Mouse (Mus musculus): Measurements from ENCODE around the gene Map3k9.

The Map3k9 gene

DNA sequence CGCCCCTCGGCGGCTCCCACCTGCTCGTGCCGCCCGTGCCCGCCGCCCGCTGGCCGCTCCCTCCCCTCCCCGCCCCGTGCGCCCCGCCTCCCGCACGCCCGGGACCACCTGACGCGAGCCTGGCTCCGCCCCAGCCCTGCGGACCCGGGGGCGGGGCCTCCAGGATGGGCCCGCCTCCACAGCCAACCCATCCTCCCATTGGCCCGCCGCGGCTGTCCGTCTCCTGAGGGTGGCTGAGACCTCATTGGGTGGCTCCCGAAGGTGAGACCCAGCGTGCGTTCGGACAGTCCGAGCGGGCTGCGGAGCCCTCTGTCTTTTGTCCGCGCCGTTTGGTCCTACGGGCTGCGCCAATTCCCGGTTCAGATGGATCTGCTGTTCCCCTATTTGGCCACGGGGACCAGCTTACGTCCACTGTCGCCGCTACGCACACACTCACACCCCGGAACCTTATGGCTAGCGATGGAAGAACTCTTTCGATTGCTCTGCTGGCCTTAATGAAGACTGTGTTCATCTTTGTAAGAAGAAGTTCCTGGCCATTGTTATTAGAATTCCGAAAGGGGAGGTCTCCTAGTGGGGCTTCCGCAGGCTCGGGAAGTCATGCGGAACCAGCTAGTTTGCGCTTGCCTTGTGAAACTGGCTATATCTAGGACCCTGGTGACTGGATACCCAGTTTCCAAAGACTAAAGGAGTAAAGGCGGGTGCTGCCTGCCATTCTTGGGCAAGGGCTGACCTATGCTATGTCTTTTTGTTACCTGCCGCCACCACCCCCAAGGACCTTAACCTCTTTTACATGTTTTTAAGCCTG lies at the start of gene Map3k9:
Map3k9 (minus strand) TSS at position 71 of the 805 bp plus-strand sequence.
- peak; percentile 92 for DNase-seq (ENCODE audit: low read depth, low spot score)

DNA sequence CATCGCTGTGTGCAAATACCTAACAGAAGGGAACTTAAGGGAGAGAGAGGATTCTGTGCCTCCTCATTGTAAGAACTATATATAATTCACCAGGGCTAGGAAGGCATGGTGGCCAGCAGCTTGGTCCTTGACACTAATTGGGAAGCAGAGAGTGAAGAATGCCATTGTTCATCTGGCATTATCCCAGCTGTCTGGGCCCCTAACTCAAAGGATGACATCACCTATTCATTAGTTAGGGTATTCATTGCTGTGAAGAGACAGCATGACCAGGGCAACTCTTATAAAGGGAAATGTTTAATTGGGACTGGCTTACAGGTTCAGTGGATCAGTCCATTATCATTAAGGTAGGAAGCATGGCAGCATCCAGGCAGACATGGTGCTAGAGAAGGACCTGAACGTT lies 47.4 kb upstream of the Map3k9 start:
- no peak for DNase-seq (ENCODE audit: low read depth, low spot score)

DNA sequence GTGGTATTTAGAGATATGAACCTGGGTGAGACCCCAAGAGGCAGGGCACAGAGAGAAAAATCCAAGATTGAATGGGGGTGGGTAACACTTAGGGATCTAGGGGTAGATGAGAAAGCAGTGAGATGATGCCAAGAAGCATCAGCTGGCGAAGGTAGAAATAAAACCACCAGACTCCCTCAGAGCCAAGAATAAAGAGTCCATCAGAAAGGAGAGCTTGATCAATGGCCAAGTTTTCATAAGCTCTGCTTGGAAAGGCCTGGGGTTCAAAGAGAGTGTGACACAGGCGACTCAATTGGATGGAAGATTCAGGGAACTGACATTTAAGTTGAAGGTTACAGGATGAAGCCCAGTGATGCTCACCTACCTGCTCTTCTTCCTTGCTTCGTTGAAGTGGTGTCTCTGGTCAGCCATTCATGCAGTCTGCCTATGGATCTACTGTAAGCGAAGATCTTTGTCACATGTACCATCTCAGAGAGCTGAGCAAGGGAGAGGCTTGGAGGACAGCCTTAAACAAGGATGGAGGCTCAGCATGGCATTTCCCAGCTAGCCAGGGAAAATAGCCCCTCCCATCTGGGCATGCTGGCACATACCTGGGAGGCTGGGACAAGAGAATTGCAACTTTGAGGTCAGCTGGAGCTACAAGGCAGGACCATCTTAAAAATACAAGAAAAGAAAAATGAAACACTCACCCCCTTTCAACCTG lies 42.0 kb upstream of the Map3k9 start:
- no peak for DNase-seq (ENCODE audit: low read depth, low spot score)

DNA sequence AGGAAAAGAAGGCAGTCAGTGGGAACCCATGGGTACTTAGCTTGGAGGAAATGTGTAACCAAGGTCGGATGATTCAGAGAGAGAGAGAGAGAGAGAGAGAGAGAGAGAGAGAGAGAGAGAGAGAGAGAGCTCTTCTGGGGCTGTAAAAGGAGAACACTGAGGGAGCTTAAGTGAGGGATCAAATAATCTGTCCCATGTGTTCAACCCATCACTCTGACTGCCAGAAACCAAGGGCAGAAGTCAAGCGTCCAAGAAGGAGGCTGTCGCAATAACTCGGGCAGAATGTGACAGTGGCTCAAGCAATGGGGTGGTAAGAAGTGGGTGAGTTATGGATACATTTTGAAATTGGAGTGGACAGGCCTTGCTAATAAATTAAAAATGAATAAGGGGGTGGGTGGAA lies 41.2 kb upstream of the Map3k9 start:
- no peak for DNase-seq (ENCODE audit: low read depth, low spot score)

DNA sequence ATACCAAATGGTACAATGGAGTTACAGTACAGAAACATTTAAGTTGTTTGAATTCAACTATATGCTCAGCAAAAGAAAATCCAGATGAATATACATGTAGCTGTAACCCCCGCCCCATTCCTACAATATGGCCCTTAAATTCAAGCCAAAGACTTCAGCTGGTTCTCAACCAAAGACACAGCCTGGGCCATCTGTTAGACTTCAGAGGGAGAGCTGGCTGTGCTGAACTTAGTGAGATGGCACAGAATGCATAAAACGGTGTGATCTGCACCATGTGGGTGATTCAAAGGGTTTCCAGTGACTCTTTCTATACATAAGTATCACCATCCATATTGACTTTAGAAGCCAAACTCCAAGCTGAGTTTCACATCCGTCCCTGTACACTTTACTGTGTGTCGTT lies 39.7 kb upstream of the Map3k9 start:
- DNase-seq (ENCODE audit: low read depth, low spot score) = no peak

DNA sequence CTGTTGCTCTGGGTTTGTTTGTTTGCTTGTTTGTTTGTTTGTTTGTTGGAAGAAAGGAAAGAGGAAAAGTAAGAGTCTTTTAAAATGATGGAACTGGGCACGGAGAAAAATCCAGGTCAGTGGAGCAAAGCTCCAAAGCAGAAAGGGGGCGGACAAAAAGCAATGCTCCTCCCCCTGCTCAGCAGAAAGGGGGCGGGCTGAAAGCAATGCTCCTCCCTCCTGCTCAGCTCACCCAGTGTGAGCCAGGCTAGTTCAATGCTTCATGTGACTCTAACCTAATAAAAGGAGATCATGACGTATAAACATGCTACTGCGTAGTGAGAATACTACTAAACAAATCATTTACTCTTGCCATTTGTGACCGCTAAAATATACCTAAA lies 36.1 kb upstream of the Map3k9 start:
- DNase-seq (ENCODE audit: low read depth, low spot score) = no peak

DNA sequence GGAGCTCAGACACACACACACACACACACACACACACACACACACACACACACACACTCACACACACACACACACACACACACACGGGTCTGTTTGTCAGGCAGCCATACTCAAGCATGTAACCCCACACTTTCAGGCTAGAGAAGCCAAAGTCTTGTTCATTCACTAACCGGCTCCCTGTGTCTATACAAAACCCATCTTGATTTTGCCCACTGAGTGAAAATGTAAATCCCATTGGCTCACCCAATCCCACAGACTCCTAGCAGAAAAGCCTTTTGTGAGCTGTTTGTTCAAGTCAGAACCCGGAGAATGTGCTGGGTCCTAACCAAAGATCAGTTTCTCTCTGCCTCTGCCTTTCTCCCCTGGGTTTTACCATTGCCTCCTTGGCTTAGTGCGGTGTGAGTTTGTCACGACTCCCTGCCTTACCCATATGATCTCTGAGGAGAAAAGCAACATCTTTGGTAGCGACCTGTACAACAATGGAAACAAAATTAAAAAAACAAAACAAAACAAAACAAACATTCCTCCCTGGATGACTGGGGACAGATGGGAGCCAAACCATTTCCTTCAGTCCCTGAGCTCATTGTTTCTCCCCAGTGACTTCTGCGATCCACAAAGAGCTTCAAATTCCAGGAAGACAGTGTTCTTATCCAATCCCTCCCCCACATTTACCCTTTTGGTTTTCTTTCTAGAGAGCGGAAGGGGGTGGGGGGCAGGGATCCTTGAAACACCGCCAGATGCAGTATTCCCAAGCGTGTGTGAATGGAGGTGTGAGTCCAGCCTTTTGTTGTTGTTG lies 35.6 kb upstream of the Map3k9 start:
- DNase-seq (ENCODE audit: low read depth, low spot score) = no peak

DNA sequence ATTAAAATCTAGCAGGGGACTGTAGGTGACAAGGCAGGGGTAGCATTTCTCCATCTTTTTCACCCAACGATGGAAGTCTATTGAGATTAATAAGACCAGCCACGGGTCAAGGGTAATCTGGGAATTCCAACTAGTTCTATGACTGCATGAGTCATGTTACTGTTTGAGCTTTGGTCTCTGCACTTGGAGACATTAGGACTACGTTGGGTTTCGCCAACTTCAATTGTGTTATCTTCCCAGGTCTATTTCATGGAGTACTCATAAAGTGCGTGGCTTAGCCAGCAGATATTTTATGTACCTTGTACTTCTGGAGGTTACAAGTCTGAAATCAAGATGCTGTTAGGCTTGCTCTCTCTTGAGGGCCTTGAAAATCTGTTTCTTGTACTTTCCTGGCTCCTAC lies 33.8 kb upstream of the Map3k9 start:
- DNase-seq (ENCODE audit: low read depth, low spot score) = no peak

DNA sequence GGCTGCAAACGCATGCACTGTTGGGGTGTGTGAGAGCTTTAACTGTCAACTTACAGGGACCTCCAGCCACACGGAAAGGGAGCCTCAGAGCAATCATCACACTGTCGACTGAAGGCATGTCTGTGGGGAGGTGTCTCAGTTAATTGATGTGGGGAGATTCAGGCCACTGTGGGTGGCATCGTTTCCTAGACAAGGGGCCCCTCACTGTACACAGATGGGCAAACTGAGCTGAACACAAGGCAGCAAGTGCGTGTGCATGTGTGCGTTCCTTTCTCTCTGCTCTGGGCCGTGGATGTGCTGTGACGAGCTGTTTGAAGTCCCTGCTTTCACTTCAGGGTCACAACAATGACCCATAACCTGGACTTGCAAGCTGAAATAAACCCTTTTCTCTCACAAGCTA lies 29.4 kb upstream of the Map3k9 start:
- no peak for DNase-seq (ENCODE audit: low read depth, low spot score)

DNA sequence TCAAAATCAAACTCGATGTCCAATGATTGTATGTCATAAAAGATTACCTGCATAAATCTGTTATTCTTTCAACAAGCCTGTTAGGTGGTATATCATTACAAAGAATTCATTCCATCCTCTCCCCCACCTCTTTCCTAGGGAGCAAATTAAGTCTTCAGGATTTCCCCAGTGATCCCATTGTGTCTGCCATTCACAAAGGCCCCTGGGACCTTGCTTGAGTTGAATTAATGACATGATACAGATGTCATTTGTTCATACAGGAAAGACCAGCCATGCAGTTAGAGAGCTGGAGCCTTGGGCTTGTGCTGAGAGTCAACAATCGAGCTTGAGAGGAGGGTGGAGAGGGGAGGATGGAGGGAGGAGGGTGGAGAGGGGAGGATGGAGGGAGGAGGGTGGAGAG lies 27.6 kb upstream of the Map3k9 start:
- DNase-seq (ENCODE audit: low read depth, low spot score) = no peak

DNA sequence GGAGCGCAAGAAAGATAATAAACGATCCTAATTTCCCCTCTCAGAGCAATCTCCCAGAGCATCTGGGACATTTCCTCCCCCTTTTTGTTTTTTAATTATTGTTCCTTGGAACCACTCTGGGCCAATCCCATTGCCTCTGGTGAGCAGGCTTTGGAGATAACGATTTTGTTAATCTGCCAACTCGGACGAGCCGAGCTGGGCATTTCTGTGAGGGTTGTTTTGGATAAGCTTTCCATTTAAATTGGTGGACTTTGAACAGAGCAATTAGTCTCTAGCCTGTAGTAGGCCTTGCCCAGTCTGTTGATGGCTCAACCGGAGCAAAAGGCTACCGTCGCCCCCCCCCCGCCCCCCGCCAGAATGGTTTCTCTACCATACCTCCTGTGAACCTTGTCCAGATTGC lies 27.0 kb upstream of the Map3k9 start:
- no peak for DNase-seq (ENCODE audit: low read depth, low spot score)

DNA sequence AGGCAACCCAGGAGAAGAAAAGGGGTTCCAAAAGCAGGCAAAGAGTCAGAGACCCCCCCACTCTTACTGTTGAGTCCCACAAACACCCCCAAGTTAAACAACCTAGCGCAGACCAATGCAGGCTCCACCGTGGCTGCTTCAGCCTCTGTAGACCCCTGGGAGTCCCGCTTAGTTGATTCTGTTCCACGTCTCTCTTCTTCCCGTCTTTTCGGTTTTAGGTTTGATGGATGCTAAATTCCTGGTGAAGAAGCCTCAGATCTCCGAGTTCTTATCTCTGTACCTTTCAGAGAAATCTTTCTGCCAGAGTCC lies 26.5 kb upstream of the Map3k9 start:
- DNase-seq (ENCODE audit: low read depth, low spot score) = no peak

DNA sequence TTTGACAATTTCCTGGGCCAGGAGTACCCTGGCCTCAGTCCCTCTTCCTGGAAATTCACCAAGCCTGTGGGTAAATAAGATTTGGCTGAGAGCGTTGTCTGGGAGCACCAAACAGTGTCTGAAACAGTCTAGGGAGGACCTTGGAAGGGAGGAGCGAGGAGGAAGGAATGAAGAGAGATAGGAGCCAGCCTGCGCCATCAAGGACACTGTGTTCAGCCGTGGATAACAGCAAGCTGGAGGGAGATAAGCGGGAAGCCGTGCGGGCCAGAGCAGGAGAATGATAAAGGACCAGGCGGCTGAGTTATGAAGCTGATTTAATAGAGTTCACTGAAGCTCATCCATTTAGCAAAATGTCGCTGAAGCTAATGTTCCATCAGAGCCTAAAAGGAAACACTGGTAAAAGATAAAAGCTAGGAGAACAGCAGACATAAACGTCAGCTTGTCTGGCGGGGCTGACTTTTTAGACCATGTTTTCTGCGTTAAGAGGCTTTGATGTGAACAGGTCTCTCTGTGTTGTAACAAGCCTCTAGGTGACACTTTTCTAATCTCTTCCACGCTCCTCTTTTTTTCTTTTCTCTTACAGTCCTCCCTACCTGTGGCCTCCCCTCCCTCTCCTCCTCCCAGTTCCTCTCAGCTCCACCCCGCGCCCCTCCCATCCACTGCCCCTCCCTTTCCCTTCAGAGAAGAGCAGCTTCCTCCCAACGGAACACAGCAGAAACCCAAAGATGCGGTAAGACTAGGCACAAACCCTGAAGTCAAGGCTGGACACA lies 26.0 kb upstream of the Map3k9 start:
- DNase-seq (ENCODE audit: low read depth, low spot score) = peak; percentile 65

DNA sequence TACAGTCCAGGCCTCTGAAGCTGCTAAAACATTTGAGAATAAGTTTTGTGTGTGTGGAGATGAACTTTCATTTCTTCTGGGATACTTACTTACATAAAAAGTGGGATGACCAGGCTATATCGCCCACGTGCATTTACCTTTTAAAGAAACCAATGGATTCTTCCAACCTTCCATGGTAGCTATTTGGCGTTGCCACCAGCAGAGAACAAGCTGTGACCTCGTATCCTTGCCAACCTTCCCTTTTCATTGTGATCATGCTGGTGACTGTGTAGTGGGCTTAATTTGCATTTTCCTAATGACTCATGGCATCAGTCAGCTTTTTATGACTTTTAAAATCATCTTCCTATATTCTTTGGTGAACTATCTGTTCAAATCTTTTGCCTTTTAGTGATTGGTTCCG lies 25.1 kb upstream of the Map3k9 start:
- DNase-seq (ENCODE audit: low read depth, low spot score) = no peak

DNA sequence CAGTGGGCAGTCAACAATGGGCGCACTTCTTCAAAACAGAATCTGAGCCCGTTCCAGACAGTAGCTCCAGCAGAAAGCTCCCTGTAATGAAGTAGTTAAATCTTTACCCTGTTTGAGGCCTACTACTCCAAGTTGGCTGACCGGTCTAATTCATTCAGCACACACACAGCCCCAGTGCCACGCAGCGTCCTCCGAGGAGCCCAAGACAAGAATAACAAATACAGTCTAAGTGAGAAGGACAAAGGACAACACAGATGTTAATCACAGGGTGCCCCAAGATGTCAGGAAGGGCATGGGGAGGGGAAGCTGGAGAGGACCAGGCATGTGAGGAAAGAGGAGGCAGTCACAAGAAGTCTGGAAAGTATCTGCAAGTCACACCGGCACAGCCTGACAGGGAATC lies 22.8 kb upstream of the Map3k9 start:
- no peak for DNase-seq (ENCODE audit: low read depth, low spot score)

DNA sequence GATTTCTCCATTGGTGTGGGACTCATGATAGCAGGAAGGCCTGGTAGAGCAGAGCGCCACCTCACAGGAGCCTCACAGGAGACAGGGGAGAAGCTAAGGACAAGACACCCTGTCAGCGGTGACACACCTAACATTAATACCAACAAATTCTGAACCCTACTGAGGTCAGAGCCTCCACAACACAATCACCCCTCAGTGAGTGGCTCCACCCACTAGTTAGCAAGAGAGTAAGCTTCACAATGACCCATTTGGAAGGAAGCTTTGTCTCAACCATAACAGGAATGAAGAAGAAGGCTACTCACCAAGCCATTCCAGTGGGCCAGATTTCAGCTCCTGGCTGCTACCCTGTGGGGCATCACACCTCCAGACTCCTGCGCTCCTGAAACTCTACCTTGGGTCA lies 22.0 kb upstream of the Map3k9 start:
- DNase-seq (ENCODE audit: low read depth, low spot score) = no peak

DNA sequence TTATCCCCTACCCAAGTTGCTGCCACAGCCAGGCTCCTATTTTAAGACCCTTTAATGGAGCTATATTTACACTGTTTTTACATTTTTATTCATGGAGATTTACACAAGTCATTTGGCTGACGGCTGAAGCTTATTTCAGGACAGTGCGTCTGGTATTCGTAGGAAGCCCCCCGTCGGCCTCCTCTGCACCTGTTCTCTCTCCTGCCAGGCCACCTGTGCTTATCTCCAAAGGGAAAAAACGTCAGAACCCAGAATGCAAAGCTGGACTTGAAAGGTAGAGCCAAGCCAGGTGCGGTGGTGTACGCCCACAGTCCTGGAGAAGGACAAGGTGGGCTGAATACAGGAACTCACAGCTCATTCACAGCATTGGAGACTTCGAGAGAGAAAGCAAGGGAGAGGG lies 20.2 kb upstream of the Map3k9 start:
- no peak for DNase-seq (ENCODE audit: low read depth, low spot score)

DNA sequence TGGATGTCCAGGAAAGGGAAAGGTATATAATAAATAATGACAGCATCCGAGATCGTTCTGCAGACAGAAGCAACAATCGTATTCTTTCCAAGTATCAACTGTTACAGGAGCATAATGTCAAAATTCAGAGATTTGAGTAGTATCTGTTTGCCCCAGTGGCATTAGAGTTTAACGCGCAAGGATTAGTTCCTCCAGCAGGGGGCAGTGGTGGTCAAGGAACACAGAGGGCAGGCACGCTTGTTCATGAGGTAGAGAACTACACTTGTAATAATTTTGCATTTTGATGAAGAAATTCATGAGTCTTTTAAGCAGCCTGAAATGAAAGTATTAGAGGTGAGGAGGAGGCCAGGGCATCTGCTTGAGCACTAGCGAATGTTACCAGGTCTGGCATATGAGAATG lies 15.6 kb upstream of the Map3k9 start:
- peak; percentile 70 for DNase-seq (ENCODE audit: low read depth, low spot score)

DNA sequence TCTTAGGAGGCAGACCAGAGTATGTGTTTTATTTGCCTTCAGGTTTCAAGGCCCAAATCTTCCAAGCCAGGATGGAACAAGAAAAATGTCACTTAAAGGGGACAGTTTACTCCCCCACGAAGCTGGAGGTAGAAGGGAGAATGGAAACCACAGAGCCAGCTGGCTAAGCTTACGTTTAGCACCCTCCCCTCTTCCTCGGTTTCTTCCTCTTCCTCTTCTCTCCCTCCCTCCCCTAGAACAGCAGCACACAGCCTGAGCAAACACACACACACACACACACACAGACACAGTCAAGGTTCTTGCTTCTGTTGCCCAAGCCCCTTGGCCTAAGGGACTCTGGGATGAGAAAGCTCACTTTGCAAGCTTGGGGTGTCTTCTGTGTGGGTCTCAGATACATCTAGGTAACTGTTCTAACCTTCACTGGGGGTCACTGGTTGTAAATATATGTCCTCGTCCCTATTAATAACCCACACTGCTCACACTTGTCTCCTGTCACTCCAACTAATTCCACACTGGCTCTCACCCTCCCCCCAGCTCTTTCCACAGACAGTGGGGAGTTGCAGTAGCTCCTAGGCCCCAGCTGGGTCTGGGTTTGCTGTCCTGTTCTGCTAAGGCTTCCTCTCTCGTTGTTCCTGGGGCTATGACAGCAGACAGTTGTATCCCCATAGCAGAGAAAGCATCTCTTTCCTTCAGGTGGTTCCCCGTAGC lies 11.7 kb upstream of the Map3k9 start:
- DNase-seq (ENCODE audit: low read depth, low spot score) = no peak

DNA sequence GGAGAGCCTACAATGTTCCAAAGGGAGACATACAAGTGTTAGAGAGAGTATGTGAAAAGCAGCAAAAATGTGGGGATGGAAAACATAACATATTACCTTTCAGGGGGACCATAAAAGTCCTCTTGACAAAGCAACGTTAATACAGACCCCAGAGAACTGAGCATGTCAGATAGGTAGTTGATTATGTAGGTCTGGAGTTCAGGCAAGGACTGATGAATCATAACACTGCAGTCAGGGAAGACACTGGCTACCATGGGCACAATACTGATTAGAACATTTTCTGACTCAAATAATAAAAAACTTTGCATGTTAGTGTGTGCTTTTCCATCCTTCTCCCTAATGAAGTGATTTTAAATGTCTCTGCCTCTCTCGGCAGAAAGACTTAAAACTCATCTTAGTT lies 8.5 kb upstream of the Map3k9 start:
- no peak for DNase-seq (ENCODE audit: low read depth, low spot score)

DNA sequence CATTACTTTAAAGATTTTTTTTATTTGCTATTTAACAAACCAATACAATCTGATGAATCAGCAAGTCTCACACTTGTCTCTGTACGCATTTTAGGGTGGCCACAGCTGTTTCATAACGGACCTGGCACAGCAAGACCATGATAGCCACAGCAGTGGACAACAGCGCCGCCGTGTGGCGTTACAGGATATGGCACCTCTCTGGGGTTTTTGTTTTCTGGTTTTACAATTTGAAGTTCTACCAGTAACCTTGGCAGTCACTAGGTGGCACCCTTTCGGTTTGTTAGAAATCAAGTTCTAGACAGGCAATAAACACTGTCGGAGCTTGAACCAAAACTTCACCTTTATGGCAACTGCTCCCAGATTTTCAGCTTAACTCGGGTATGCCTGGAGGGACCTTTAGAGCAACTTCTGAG lies 7.7 kb upstream of the Map3k9 start:
- peak; percentile 83 for DNase-seq (ENCODE audit: low read depth, low spot score)

Data from CD4-positive helper T cell, adult 2 months (primary cell).